ENCODE assay signal across 13 mouse cellular contexts in the genomic region with DNA sequence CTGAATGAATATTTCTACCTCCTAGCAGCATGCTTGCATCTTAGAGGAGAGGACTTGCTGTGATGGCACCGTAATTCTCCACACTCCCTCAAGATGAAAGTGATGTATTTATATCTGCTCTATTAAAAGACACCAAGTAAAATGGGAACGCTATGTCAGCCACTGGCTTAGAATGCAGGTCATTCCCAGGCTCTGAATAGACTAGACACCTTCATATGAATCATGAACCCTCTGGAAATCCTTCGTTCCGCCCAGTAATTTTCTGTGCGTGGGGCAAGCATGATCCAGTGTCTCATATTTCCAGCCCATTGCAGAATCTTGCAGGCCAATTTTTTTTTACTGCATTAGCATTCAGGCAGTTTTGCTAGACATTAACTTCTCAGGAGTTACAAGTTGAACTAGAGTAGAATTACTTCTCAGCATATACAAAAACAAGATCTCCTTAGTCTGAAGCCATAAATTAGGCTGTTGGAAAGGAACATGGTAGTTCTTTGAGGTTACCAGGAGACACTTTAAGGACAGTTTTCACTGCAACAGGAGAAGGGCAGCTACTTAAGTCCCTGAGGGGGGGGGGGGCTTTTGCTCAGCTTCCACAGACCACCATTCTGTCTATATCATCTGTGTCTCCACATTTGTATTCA.
DNase-seq lines count a peak whose midpoint lies in the region.
"Had no signal": no experiment of that assay in that cellular context is flagged by ENCODE, and none has a peak within 500 bp of the region (broad histone marks: within the 10 kb centered on the region; RNA-seq: fewer than 3 reads in every experiment).

No protein-coding gene starts in this region.

- intact Hi-C loops in heart, postnatal 36 days (cut with DNase I), result loop anchor here (10.0 kb wide), 2 partner anchors 187 to 203 kb away; no protein-coding TSS in a partner anchor

- peak; percentile 5 to 25 for DNase-seq in frontal cortex, adult 2 months (ENCODE audit: extremely low spot score in 1 of 2, low spot score in 1 of 2)
- DNase-seq in frontal cortex, postnatal 10 days (ENCODE audit: low spot score in 2 of 2), result no peak
- peak; percentile 1 to 7 for DNase-seq in heart, adult 9 months (ENCODE audit: low spot score in 2 of 2)
- DNase-seq in heart, postnatal 36 days, result no peak
- peak; percentile 24 for DNase-seq in right cerebral cortex, adult 18-20 months
- DNase-seq in right cerebral cortex, postnatal 25 days, result no peak
- peak; percentile 22 for DNase-seq in telencephalon, adult 2 months (ENCODE audit: low read depth, low spot score)
- DNase-seq in c-Kit-positive CD71-positive TER-119-positive erythroid progenitor cells, embryonic 14.5 days (ENCODE audit: low spot score), result no peak
- DNase-seq: cerebellum, postnatal 25 days; heart, adult 11 months; heart, postnatal 10 days; layer of hippocampus, postnatal 36 days; retina, postnatal 1 day had no signal

Comparison
In these comparisons a context has a peak if more than half of its experiments do, and no peak if none do; other contexts are left out.
1. DNase-seq: peak in frontal cortex, adult 2 months (2 of 2), heart, adult 9 months (2 of 2), right cerebral cortex, adult 18-20 months (single experiment) and telencephalon, adult 2 months (single experiment); none in frontal cortex, postnatal 10 days (0 of 2), heart, postnatal 36 days (0 of 2), right cerebral cortex, postnatal 25 days (single experiment) and c-Kit-positive CD71-positive TER-119-positive erythroid progenitor cells, embryonic 14.5 days (single experiment).